Mouse (Mus musculus) erythroblast, adult 5-6 weeks (primary cell): ENCODE measurements around the gene Rhox4d. TPM values are rescaled to one million over a fixed set of nuclear protein-coding genes. Genes with fewer than 3 reads are reported as not detected.
"Not testable (repeated sequence)": the region's sequence is repeated elsewhere in the genome, so short reads cannot be mapped to it uniquely, and the experiment has no call there.

Source experiments
- ATAC-seq: replicated peaks from 2 replicates; pipeline ENCODE4 v1.8.0; 2016; ENCODE audit warnings: moderate number of reproducible peaks, mild to moderate bottlenecking, moderate TSS enrichment, inconsistent platforms; ENCODE audit not compliant: poor library complexity, low FRiP score, severe bottlenecking
- total RNA-seq, 2 experiments: library from RNA; stranded (forward) in 1 of 2; stranded (reverse) in 1 of 2; fragments of 150-400 nt in 1 of 2; fragments of 200-764, 138-1000 nt in 1 of 2; gene quantifications; 2 replicates each; pipeline versions ENCODE4 v1.2.3 to v1.2.4; 2015 to 2017; ENCODE audit warnings: low replicate concordance in 2 of 2

Rhox4d gene
- total RNA-seq (2015; ENCODE audit: low replicate concordance): not detected in 2 replicates
- not detected in 2 replicates for total RNA-seq (2017; ENCODE audit: low replicate concordance)

DNA sequence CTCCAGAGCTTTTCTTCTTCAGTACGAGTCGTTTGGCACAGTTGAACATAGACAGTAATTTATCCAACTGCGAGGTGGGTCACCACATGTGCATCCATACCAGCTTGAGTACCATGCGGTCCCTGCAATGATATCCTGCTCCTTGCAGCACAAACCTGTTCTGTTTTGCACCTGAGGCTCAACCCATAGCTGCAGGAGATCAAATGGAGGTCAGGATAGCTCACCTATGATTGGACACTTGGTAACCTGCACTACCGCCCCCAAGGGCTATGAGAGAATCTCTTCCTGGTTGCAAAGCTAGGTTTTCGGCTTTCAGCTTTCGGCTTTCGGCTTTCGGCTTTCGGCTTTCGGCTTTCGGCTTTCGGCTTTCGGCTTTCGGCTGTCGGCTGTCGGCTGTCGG, at the start of gene Rhox4d:
Rhox4d (plus strand) TSS at position 301 of the 400 bp plus-strand sequence.
- not testable (repeated sequence) for ATAC-seq

DNA sequence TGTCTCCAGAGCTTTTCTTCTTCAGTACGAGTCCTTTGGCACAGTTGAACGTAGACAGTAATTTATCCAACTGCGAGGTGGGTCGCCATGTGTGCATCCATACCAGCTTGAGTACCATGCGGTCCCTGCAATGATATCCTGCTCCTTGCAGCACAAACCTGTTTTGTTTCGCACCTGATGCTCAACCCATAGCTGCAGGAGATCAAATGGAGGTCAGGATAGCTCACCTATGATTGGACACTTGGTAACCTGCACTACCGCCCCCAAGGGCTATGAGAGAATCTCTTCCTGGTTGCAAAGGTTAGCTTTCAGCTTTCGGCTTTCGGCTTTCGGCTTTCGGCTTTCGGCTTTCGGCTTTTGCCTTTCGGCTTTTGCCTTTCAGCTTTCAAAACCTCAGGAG, 34.1 kb upstream of the Rhox4d start, which contains the start of gene Rhox4c:
Rhox4c (plus strand) TSS at position 301 of the 400 bp plus-strand sequence.
- ATAC-seq: not testable (repeated sequence)

DNA sequence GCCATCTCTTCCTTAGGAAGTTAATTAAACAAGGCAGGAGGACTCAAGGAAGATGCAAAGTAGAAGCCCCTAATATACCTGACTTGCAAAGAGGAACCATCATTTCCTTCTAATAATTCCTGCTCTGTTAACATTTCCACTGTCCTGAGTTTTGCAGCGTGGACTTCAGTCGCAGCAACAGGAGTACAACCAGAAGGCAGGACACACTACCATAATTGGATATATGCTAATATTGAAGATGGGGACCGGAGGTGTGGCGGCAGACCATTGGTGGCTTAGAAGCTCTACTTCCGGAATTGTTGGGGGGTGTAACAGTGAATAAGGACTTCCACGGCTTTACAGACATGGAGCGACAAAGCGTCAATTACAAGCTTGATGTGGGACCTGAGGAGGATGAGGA, 16.0 kb downstream of the Rhox4d start, which contains the start of gene Rhox2e:
Rhox2e (plus strand) TSS at position 301 of the 400 bp plus-strand sequence.
- not testable (repeated sequence) for ATAC-seq

DNA sequence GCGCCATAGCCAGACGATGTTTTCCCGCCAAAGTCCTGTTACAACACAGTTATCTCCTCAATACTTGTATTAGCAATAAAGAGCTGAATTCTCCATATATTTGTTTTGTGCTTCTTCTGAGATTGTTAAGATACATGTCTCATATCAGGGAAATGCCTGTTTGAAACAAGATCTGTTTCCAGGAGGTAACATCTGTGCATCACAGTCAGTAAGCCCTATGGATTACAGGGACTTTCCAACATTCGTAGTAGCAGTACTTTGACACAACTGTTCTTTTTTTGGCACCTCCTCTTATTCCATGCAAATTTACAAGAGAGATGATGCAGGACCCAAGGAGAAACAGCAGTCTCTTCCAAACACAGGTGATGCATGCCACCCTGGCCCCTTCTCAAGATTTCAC, 27.6 kb downstream of the Rhox4d start, which contains the start of gene Rhox3e:
Rhox3e (plus strand) TSS at position 301 of the 400 bp plus-strand sequence.
- not testable (repeated sequence) for ATAC-seq

DNA sequence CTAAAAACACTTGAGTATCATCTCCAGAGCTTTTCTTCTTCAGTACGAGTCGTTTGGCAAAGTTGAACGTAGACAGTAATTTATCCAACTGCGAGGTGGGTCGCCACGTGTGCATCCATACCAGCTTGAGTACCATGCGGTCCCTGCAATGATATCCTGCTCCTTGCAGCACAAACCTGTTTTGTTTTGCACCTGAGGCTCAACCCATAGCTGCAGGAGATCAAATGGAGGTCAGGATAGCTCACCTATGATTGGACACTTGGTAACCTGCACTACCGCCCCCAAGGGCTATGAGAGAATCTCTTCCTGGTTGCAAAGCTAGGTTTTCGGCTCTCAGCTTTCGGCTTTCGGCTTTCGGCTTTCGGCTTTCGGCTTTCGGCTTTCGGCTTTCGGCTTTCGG, 43.0 kb downstream of the Rhox4d start, which contains the start of gene Rhox4e:
Rhox4e (plus strand) TSS at position 301 of the 400 bp plus-strand sequence.
- ATAC-seq: not testable (repeated sequence)

Other genes starting within 250 kb of the Rhox4d start
- gene Rhox4a, start 249.0 kb upstream of the Rhox4d start, total RNA-seq (2015; ENCODE audit: low replicate concordance): not detected in 2 replicates
- gene Rhox4a, start 249.0 kb upstream of the Rhox4d start, total RNA-seq (2017; ENCODE audit: low replicate concordance): not detected in 2 replicates
- gene Rhox3a2, start 134.3 kb upstream of the Rhox4d start, total RNA-seq (2015; ENCODE audit: low replicate concordance): not detected in 2 replicates
- not detected in 2 replicates for gene Rhox3a2, start 134.3 kb upstream of the Rhox4d start, total RNA-seq (2017; ENCODE audit: low replicate concordance)
- not detected in 2 replicates for gene Rhox4a2, start 123.5 kb upstream of the Rhox4d start, total RNA-seq (2015; ENCODE audit: low replicate concordance)
- gene Rhox4a2, start 123.5 kb upstream of the Rhox4d start, total RNA-seq (2017; ENCODE audit: low replicate concordance): not detected in 2 replicates
- not detected in 2 replicates for gene Rhox2b, start 102.3 kb upstream of the Rhox4d start, total RNA-seq (2015; ENCODE audit: low replicate concordance)
- not detected in 2 replicates for gene Rhox2b, start 102.3 kb upstream of the Rhox4d start, total RNA-seq (2017; ENCODE audit: low replicate concordance)
- gene Rhox4b, start 81.9 kb upstream of the Rhox4d start, total RNA-seq (2015; ENCODE audit: low replicate concordance): not detected in 2 replicates
- gene Rhox4b, start 81.9 kb upstream of the Rhox4d start, total RNA-seq (2017; ENCODE audit: low replicate concordance): not detected in 2 replicates
- not detected in 2 replicates for gene Rhox2c, start 60.7 kb upstream of the Rhox4d start, total RNA-seq (2015; ENCODE audit: low replicate concordance)
- not detected in 2 replicates for gene Rhox2c, start 60.7 kb upstream of the Rhox4d start, total RNA-seq (2017; ENCODE audit: low replicate concordance)
- not detected in 2 replicates for gene Rhox3c, start 55.8 kb upstream of the Rhox4d start, total RNA-seq (2015; ENCODE audit: low replicate concordance)
- not detected in 2 replicates for gene Rhox3c, start 55.8 kb upstream of the Rhox4d start, total RNA-seq (2017; ENCODE audit: low replicate concordance)
- not detected in 2 replicates for gene Rhox4c, start 34.0 kb upstream of the Rhox4d start, total RNA-seq (2015; ENCODE audit: low replicate concordance)
- gene Rhox4c, start 34.0 kb upstream of the Rhox4d start, total RNA-seq (2017; ENCODE audit: low replicate concordance): not detected in 2 replicates
- gene Rhox2d, start 20.9 kb upstream of the Rhox4d start, total RNA-seq (2015; ENCODE audit: low replicate concordance): not detected in 2 replicates
- not detected in 2 replicates for gene Rhox2d, start 20.9 kb upstream of the Rhox4d start, total RNA-seq (2017; ENCODE audit: low replicate concordance)
- gene Rhox2e, start 16.1 kb downstream of the Rhox4d start, total RNA-seq (2015; ENCODE audit: low replicate concordance): not detected in 2 replicates
- not detected in 2 replicates for gene Rhox2e, start 16.1 kb downstream of the Rhox4d start, total RNA-seq (2017; ENCODE audit: low replicate concordance)
- not detected in 2 replicates for gene Rhox3e, start 27.7 kb downstream of the Rhox4d start, total RNA-seq (2015; ENCODE audit: low replicate concordance)
- gene Rhox3e, start 27.7 kb downstream of the Rhox4d start, total RNA-seq (2017; ENCODE audit: low replicate concordance): not detected in 2 replicates
- not detected in 2 replicates for gene Rhox4e, start 43.1 kb downstream of the Rhox4d start, total RNA-seq (2015; ENCODE audit: low replicate concordance)
- not detected in 2 replicates for gene Rhox4e, start 43.1 kb downstream of the Rhox4d start, total RNA-seq (2017; ENCODE audit: low replicate concordance)
- gene Rhox2f, start 57.0 kb downstream of the Rhox4d start, total RNA-seq (2015; ENCODE audit: low replicate concordance): not detected in 2 replicates
- gene Rhox2f, start 57.0 kb downstream of the Rhox4d start, total RNA-seq (2017; ENCODE audit: low replicate concordance): not detected in 2 replicates
- gene Rhox3f, start 66.6 kb downstream of the Rhox4d start, total RNA-seq (2015; ENCODE audit: low replicate concordance): not detected in 2 replicates
- not detected in 2 replicates for gene Rhox3f, start 66.6 kb downstream of the Rhox4d start, total RNA-seq (2017; ENCODE audit: low replicate concordance)
- not detected in 2 replicates for gene Rhox4f, start 93.3 kb downstream of the Rhox4d start, total RNA-seq (2015; ENCODE audit: low replicate concordance)
- not detected in 2 replicates for gene Rhox4f, start 93.3 kb downstream of the Rhox4d start, total RNA-seq (2017; ENCODE audit: low replicate concordance)
- gene Rhox3g, start 114.3 kb downstream of the Rhox4d start, total RNA-seq (2015; ENCODE audit: low replicate concordance): not detected in 2 replicates
- gene Rhox3g, start 114.3 kb downstream of the Rhox4d start, total RNA-seq (2017; ENCODE audit: low replicate concordance): not detected in 2 replicates
- gene Rhox2g, start 129.1 kb downstream of the Rhox4d start, total RNA-seq (2015; ENCODE audit: low replicate concordance): not detected in 2 replicates
- not detected in 2 replicates for gene Rhox2g, start 129.1 kb downstream of the Rhox4d start, total RNA-seq (2017; ENCODE audit: low replicate concordance)
- not detected in 2 replicates for gene Rhox4g, start 137.0 kb downstream of the Rhox4d start, total RNA-seq (2015; ENCODE audit: low replicate concordance)
- not detected in 2 replicates for gene Rhox4g, start 137.0 kb downstream of the Rhox4d start, total RNA-seq (2017; ENCODE audit: low replicate concordance)
- not detected in 2 replicates for gene Rhox3h, start 154.4 kb downstream of the Rhox4d start, total RNA-seq (2015; ENCODE audit: low replicate concordance)
- gene Rhox3h, start 154.4 kb downstream of the Rhox4d start, total RNA-seq (2017; ENCODE audit: low replicate concordance): not detected in 2 replicates
- not detected in 2 replicates for gene Rhox2h, start 158.9 kb downstream of the Rhox4d start, total RNA-seq (2015; ENCODE audit: low replicate concordance)
- not detected in 2 replicates for gene Rhox2h, start 158.9 kb downstream of the Rhox4d start, total RNA-seq (2017; ENCODE audit: low replicate concordance)